In the genomic region with DNA sequence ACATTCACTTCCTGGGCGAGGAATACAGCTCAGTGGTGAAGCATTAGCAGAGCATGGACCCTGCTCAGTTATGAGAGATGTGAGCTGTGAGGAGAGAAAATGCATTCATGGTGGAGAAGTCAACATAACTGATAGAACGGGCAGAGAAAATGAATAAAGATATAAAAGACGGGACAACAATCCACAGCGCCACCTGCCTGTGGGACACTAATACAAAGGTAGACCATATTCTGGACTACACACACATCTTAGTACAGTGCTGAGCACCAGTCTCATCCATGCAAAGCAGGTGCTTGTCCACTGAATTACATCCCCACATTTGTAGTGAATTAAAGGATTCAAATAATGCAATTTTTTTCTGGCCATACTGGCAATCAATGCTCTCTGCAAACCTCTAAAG, we compare ENCODE assay signal across 18 mouse cellular contexts. TPM values are rescaled to one million over a fixed set of nuclear protein-coding genes. Genes with fewer than 3 reads are reported as not detected.
DNase-seq lines count a peak whose midpoint lies in the region; TF ChIP-seq lines count a peak whose summit lies in the region.
"Had no signal": no experiment of that assay in that cellular context is flagged by ENCODE, and none has a peak within 500 bp of the region (broad histone marks: within the 10 kb centered on the region; RNA-seq: fewer than 3 reads in every experiment).

No protein-coding gene starts in this region.

- H3K27ac ChIP-seq in kidney, adult 2 months (ENCODE audit: insufficient read depth, low read depth, low read length): no peak overlapping the region
- H3K27ac ChIP-seq: hindbrain, embryonic 10.5 days; limb, embryonic 13.5 days; midbrain, embryonic 12.5 days; neural tube, embryonic 12.5 days had no signal

- no peak overlapping the region for H3K4me3 ChIP-seq in kidney, adult 2 months (ENCODE audit: insufficient read depth, low read depth, low read length)
- H3K4me3 ChIP-seq: erythroblast, embryonic 14.5 days; hindbrain, embryonic 10.5 days; limb, embryonic 13.5 days; midbrain, embryonic 12.5 days; neural tube, embryonic 12.5 days had no signal

- peaks cover 13% of the 10 kb centered on the region for H3K4me1 ChIP-seq in kidney, adult 2 months (ENCODE audit: control insufficient read depth, insufficient read depth, low read length)
- H3K4me1 ChIP-seq: hindbrain, embryonic 10.5 days; limb, embryonic 13.5 days; midbrain, embryonic 12.5 days; neural tube, embryonic 12.5 days had no signal

- no peaks in the 10 kb centered on the region for H3K27me3 ChIP-seq in kidney, adult 2 months (replicated peaks; ENCODE audit: control insufficient read depth, insufficient read depth, low read length)
- H3K27me3 ChIP-seq: limb, embryonic 13.5 days; midbrain, embryonic 12.5 days; neural tube, embryonic 12.5 days had no signal

- peaks cover 16% of the 10 kb centered on the region for H3K36me3 ChIP-seq in kidney, adult 2 months (ENCODE audit: control insufficient read depth, insufficient read depth, low read length)

- TF ChIP-seq CTCF in kidney, adult 2 months (conservative IDR thresholded peaks at IDR 0.05; ENCODE audit: insufficient read depth, insufficient read length, low read depth, low read length): peak; percentile 32; the same call in 1 of the 2 replicates

- no peak for TF ChIP-seq POLR2A in kidney, adult 2 months (IDR thresholded peaks at IDR 0.05; ENCODE audit: low read depth, low read length)

- 87% methylated on average over 4 of the region's 4 CpGs for WGBS in kidney, adult 2 months

- DNase-seq in kidney, adult 2 months: no peak
- DNase-seq in kidney, adult 9 months: no peak
- DNase-seq in testis, postnatal 10 days (ENCODE audit: low spot score): peak; percentile 30
- DNase-seq in testis, postnatal 14 days (ENCODE audit: low spot score): no peak
- DNase-seq in R1 (ENCODE audit: low read depth, low spot score): peak; percentile 50
- DNase-seq in thymus, postnatal 25 days: peak; percentile 28
- no peak for DNase-seq in urinary bladder, postnatal 36 days (ENCODE audit: low spot score in 2 of 2)
- no peak for DNase-seq in layer of hippocampus, adult 11-12 months (ENCODE audit: low spot score)
- DNase-seq: cerebellum, adult 18-20 months; kidney, adult 8-10 months; layer of hippocampus, postnatal 36 days; lung, postnatal 14 days; right cerebral cortex, adult 18-20 months had no signal

RNA-seq across cellular contexts. Expression of gene Rbl2, which starts 47.7 kb away (rescaled TPM):
- polyA plus RNA-seq in kidney, adult 2 months (2012; rRNA removed): 38.1 and 38.6 TPM in 2 replicates

Comparison
In these comparisons a context has a peak if more than half of its experiments do, and no peak if none do; other contexts are left out.
1. DNase-seq: peak in testis, postnatal 10 days (single experiment), R1 (single experiment) and thymus, postnatal 25 days (single experiment); none in kidney, adult 2 months (single experiment), kidney, adult 9 months (single experiment), testis, postnatal 14 days (single experiment), urinary bladder, postnatal 36 days (0 of 2) and layer of hippocampus, adult 11-12 months (single experiment).